Comparison of ENCODE assay signal across 17 mouse cellular contexts in genomic region chr1:33817931-33818330, GRCm38 (mm10). TPM values are rescaled to one million over a fixed set of nuclear protein-coding genes. Genes with fewer than 3 reads are reported as not detected.
DNase-seq lines count a peak whose midpoint lies in the region; ATAC-seq lines count a peak whose summit lies in the region.
"Had no signal": no experiment of that assay in that cellular context is flagged by ENCODE, and none has a peak within 500 bp of the region (broad histone marks: within the 10 kb centered on the region; RNA-seq: fewer than 3 reads in every experiment).

No protein-coding gene starts in this region.

- peak; percentile 19 to 54 for DNase-seq in frontal cortex, postnatal 36 days (ENCODE audit: low spot score in 2 of 2)
- DNase-seq in frontal cortex, postnatal 10 days (ENCODE audit: low spot score in 2 of 2): no peak
- DNase-seq in right cerebral cortex, adult 18-20 months: peak; percentile 30
- DNase-seq in right cerebral cortex, postnatal 10 days (ENCODE audit: low spot score in 2 of 2): no peak
- peak; percentile 82 for DNase-seq in brain, adult 2 months (ENCODE audit: low read depth, low spot score)
- peak; percentile 61 for DNase-seq in telencephalon, adult 2 months (ENCODE audit: low read depth, low spot score)
- DNase-seq: adrenal gland, adult 2 months; adrenal gland, postnatal 10 days; adrenal gland, postnatal 25 days; cerebellum, adult 11-12 months; cerebellum, adult 2 months; cerebellum, adult 9-10 months; cerebellum, postnatal 10 days; cerebellum, postnatal 25 days had no signal

- ATAC-seq in granulocyte monocyte progenitor cell, adult 5-6 weeks (replicated peaks; ENCODE audit: poor library complexity, severe bottlenecking): no peak
- ATAC-seq: forebrain, embryonic 13.5 days; forebrain, embryonic 15.5 days had no signal

RNA-seq across cellular contexts. Expression of gene Zfp451, which starts 3.5 kb away (rescaled TPM):
- total RNA-seq in granulocyte monocyte progenitor cell, adult 5-6 weeks (2014; fragmentation: Nextera tagmentation): 29.3 and 35.0 TPM in 2 replicates
- total RNA-seq in granulocyte monocyte progenitor cell, adult 5-6 weeks (2017): 23.9 and 30.5 TPM in 2 replicates

Comparison
In these comparisons a context has a peak if more than half of its experiments do, and no peak if none do; other contexts are left out.
1. DNase-seq: peak in frontal cortex, postnatal 36 days (2 of 2), right cerebral cortex, adult 18-20 months (single experiment), brain, adult 2 months (single experiment) and telencephalon, adult 2 months (single experiment); none in frontal cortex, postnatal 10 days (0 of 2) and right cerebral cortex, postnatal 10 days (0 of 2).